Mouse (Mus musculus) lung, adult 2 months (tissue): ENCODE data around the gene Nt5dc2.

ENCODE experiments used
- CTCF ChIP-seq: fragments of 200-500 bp; IDR thresholded peaks from 2 replicates; pipeline ENCODE4 v1.5.1; 2011; ENCODE audit warnings: mild to moderate bottlenecking, low read length, control low read depth; ENCODE audit not compliant: insufficient read depth
- POLR2A ChIP-seq: fragments of 200-500 bp; IDR thresholded peaks from 2 replicates; pipeline ENCODE4 v1.6.1; 2011; ENCODE audit warnings: low read depth, mild to moderate bottlenecking, control low read depth, low read length, borderline replicate concordance; ENCODE audit errors: extremely low read depth

DNA sequence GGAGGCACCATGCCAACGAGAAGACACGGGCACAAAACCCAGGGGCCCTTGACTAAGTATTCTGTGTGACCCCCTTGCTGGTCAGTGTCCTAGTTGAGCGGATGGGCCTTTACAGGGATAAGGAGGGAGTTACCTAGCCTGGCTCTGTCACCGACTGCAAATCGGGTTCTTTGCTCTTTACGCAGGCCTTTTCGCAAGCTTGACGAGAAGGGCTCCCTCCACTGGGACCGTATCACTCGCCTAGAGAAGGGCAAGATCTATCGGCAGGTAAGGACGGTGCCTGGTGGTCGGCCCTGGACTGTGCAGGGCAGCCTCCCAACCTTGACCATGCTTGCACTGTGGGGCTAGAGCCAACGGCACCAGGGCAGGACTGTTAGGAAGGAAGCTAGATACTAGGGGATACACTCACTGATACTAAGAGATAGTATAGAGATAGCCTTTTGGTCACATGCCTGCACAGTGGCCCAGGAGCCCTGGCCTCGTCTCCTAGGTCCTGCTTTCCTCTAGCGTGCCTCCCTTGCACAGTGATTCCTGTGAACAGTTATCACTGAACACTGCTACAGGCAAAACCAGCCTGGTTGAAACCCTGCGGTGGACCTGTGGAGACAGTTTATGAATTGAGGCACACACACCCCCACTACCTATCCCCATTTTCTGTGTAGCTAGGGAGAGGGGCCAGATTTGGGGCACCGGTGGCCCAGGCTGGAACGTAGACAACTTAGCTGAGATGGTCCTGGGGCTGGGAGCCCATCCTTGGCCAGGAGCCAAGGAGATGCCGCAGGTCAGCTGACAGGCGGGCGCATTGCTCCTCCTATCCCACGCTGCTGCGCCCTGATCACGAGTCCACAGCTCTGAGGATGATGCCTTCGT lies 5.8 kb downstream of the Nt5dc2 start:
- no peak for TF ChIP-seq CTCF
- no peak for TF ChIP-seq POLR2A
